Mouse (Mus musculus) heart, postnatal 14 days (tissue): Measurements from ENCODE around the gene Prn. TPM values are rescaled to one million over a fixed set of nuclear protein-coding genes. Genes with fewer than 3 reads are reported as not detected.

ENCODE experiments used
- DNase-seq, 2 experiments: peaks; one replicate each; pipeline ENCODE4 v3.0.0; 2021 to 2022
- intact Hi-C: fragments of 180-260 bp; cut with DNase I; formaldehyde crosslinking; loops from one replicate; pipeline ENCODE4 v1.15.1; 2025
- long read RNA-seq, 2 experiments: library from polyadenylated mRNA; stranded (forward); transcript quantifications; one replicate each; pipeline ENCODE4 v2.0.0; 2021
- total RNA-seq, 2 experiments: library from RNA; stranded (reverse); gene quantifications; 2 replicates each; pipeline ENCODE4 v1.2.3; 2021

Gene Prn
- 1 to 10 TPM in 1 of 2 experiments, under 1 TPM in 1; 0.71 to 2.8 TPM for total RNA-seq
- long read RNA-seq, experiment 1: 0 reads
- long read RNA-seq, experiment 2: 0 reads

- intact Hi-C loops: no loop called here
- DNase-seq: peak; percentile 91 to 93
These were observed at the start of gene Prn, which contains the start of gene Prnp for GRCm38 (mm10) chr2:131909683-131910572. Gene Prn (plus strand): TSS chr2:131909957. Gene Prnp (plus strand): TSS chr2:131909928.

- DNase-seq: no peak
- intact Hi-C loops: no loop called here
These were observed 47.0 kb upstream of the Prn start for GRCm38 (mm10) chr2:131862617-131863275.

DNA sequence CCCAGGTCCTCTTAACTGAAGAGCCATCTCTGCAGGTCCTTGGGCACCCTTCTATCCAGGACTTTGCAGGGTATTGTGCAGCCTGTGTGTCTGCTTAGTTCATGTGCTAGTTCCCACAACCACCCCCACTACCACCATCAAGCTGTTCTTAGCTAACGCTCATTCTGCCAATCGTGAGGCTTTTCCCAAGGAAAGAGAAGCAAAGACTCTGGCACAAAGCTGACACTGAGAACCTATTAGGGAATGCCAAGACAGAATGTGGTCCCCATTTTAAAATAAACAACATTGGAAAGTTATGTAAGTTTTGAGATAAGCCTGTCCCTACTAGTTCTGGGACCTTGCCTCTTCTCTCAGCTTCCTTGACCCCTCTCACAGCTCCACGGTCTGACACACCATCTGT, 46.3 kb upstream of the Prn start:
- no peak for DNase-seq
- intact Hi-C loops: no loop called here

- no peak for DNase-seq
- intact Hi-C loops: no loop called here
These were observed 45.4 kb upstream of the Prn start for GRCm38 (mm10) chr2:131864262-131864796.

- no peak for DNase-seq
- intact Hi-C loops: no loop called here
These were observed 43.1 kb upstream of the Prn start for GRCm38 (mm10) chr2:131866676-131867075.

GRCm38 (mm10) chr2:131868983-131869382, 40.8 kb upstream of the Prn start:
- intact Hi-C loops: no loop called here
- no peak for DNase-seq

DNA sequence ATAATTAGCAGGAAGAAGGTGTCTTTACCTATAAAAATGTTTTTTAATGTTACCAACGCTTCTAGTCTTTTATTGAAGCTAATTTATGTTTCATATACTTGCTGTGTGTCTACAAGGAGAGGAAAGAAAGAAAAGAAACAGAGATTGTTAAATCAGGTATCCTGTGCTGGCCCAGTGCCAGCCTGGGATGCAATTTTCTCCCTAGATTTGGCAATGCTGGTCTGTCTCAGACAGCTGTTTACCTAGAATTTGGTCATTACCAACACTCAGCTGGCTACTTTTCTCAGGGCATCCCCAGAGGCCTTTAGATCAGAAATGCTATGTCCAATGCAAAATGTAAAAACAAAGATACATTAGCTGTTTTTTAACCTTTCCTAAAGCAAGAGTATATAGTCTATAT, 36.4 kb upstream of the Prn start:
- DNase-seq: no peak

DNA sequence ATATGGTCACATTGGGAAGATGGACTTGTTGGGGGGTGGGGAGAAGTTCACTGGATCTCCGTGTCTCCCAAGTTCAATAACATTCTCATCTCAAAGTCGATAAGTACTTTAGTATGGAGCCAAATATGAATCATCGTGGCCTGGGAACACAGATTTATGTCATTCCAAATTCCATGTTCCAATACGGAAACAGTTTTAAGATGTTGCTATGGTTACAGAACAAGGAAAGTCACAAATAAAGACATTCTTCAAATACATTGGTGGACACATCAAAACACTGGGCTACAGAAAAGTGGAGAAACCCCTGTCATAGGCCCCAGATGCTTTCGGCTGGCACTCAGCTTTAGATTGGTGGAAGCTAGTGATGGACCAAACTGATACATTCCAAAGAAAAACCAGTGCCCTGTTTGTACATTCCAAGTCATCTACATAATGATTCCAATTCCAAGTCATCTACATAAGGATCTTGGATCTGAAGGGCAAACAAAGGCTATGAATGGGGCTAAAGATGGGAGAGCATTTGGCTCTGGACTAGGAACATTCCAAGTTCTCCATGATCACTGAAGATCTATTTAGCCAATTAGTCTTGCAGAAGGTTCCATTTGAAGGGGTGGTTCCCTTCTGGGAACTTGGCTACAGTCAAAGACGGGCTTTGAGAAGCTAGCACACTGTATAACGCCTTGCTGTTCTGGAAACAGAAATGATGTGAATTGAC, 33.0 kb upstream of the Prn start:
- intact Hi-C loops: no loop called here
- no peak for DNase-seq

More for the DNA sequence above, 36.4 kb upstream of the Prn start:
- intact Hi-C loops: no loop called here

GRCm38 (mm10) chr2:131881766-131882165, 28.0 kb upstream of the Prn start:
- intact Hi-C loops: no loop called here
- DNase-seq: no peak

DNA sequence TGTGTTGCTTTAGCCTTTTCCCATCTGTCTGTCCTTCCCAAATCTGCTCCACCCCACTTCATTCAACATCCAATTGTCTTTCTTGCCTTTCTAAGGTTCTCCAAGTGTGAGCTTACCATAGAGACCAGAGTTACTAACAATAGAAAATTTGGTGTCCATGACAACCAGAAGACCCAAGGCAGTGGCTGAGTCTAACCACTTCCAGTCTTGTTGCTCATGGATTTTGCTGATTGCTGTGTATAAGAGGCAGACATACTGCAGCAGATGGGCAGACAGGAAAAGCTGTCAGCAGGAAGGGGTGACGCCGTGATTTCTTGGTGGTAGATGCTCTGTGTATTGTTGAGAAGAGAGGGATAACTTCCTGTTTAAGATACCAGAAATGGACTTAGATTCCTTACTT, 26.6 kb upstream of the Prn start:
- intact Hi-C loops: no loop called here
- no peak for DNase-seq

DNA sequence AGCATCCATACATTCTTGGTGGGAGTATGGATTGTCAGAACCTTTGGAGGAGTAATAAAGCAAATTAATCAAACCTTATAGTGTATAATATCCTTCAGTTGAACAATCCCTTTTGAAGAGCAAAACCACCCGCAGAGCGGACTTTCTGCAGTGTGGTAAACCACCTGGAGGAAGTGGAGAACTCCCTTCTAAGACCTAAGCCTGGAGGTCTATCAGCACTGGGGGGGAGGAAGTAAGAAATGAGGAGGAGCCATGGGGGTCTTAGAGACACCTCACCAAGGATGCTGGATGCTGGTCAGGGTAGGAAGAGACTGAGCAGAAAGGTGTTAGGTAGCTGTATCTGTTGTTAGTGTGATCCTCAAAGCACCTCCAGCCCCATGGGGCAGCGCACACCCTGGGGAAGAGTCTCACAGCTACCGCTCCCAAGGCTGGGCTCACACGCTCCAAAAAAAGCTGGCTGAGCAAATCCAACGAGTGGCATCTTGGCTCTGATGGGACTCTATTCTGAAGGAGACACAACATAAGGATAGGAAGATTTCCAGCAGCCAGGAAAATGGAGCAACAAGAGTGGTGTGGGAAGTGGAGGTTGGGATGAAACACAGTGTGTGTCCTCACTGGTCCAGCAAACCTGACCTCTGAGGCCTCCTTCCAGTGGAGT, 23.1 kb upstream of the Prn start:
- DNase-seq: no peak
- intact Hi-C loops: no loop called here

GRCm38 (mm10) chr2:131888233-131888632, 21.5 kb upstream of the Prn start:
- no peak for DNase-seq
- intact Hi-C loops: no loop called here

GRCm38 (mm10) chr2:131892534-131892933, 17.2 kb upstream of the Prn start:
- DNase-seq: peak in 1 of 2 experiments; percentile 25
- intact Hi-C loops: no loop called here

DNA sequence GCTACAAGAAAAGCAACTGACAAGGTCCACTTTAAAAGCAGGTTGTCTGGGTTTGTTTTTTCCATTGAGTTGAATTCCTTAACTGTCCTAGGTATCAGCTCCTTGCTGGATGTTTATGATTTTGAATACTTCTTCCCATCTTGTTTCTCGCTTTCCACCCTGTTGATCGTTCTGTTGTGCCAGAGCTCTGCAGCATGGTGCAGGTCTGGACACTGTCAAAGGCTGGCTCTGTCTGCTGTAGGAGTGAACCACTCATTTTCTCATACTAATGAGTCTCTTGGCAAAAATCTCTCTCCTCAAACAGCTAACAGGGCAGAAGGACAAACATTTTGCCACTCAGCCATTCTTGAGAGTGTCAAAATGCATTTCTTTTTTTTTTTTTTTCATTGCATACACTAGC, 14.7 kb upstream of the Prn start:
- intact Hi-C loops: loop anchor here (5.0 kb wide), 1 partner anchor 63 kb away; no protein-coding TSS in a partner anchor
- DNase-seq: no peak

GRCm38 (mm10) chr2:131896011-131896410, 13.7 kb upstream of the Prn start:
- DNase-seq: no peak

DNA sequence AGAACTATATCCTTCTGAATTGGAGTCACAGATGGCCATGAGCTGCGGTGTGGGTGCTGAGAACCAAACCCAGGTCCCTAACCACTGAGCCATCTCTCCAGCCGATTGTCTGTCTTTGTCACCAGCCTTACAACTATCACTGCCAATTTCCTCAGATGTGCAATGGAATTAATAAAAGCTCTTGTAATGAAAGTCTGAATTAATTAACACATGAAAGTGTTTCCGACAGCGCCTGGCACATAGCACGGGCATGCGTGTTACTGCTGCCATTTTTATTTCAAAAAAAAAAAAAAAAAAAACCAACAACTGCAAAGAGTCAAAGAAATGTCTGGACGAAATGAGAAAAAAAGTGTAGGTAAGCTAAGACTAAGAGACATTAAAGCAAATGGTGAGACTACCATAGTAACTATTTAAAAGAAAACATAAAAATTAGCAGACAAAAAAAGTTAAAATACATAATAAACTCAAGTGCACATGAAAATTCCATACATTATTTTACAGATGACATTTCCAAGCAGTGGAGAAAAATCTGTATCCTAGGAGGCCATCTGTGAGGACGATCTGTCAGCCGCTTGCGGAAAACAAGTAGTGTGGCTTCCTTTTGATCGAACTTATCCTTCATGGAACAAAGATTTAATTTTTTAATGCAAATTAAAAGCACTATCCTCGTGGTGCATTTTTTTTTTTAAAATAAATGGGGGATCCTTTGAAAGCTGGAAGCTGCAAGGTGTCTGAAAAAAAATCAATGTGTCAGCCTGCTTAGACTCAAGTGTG, 12.2 kb upstream of the Prn start:
- no peak for DNase-seq
- intact Hi-C loops: loop anchor here (5.0 kb wide), 1 partner anchor 65 kb away; no protein-coding TSS in a partner anchor

More at GRCm38 (mm10) chr2:131896011-131896410, 13.7 kb upstream of the Prn start:
- intact Hi-C loops: loop anchor here (5.0 kb wide), 1 partner anchor 64 kb away; no protein-coding TSS in a partner anchor

DNA sequence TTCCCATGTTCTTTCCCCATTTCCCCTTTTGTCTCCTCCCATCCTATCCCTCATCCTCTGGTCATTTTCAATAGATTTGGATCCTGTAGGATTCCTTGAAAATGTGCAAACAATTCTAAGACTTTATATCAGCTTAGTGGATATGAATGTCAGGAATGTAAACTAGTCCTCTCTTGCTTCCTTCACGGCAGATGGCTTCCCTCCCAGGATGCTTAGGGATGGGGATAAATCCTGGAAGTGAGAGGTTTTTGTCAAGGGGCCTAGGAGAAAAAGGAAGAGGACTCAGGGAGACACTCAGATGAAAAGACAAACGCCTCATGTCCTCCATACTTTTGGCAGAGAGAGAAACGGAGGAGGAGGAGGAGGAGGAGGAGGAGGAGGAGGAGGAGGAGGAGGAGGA, 7.3 kb upstream of the Prn start:
- no peak for DNase-seq
- intact Hi-C loops: loop anchor here (5.0 kb wide), 1 partner anchor 35 kb away; no protein-coding TSS in a partner anchor

DNA sequence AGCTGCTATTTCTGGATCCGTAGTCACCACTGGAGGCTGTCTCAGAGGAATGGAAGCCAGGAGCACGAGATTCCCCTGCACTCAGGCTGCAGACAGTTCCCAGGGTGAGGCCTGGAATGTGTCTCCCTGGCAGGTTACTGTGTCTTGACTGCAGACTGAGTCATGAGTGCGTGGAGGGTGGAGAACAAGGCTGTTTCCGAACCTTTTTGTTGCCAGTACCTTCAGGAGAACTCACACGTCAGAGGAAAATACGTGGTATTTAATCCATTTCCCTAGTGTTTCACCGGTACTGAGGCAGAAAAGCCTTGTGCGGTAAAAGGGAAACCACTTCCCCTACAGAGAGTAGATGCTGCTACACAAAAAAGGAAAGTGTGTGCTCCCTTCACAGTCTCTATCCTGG, 6.9 kb upstream of the Prn start:
- intact Hi-C loops: loop anchor here (5.0 kb wide), 1 partner anchor 34 kb away; no protein-coding TSS in a partner anchor
- DNase-seq: peak; percentile 48 to 54

DNA sequence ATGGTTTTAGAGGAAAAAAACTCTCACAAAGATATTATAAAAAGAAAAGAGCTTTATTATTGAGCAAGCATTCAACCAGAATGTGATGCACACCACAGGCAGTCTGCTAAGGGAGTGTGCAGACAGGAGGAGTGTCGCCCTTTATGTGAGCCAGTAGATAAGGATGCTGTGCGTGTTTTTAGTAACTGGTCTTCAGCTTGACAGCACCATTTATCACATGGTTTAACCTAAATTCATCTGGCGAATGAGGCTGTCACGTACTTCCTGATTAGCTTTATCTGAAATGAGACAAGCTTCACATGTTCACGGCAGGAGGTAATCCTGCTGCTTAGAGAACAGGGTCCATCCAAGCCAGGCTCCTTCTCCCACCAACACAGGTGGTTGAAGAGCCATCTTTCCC, 4.7 kb upstream of the Prn start:
- DNase-seq: no peak
- intact Hi-C loops: no loop called here
